Mouse (Mus musculus): ENCODE data around the gene Ece1.

- TF ChIP-seq EP300 (IDR thresholded peaks at IDR 0.05; ENCODE audit: insufficient read depth, low read depth, low read length) (no peak), CTCF (IDR thresholded peaks at IDR 0.05) (0 out of 2 replicates have a peak, but pooled peaks have one; percentile 8), POLR2A (IDR thresholded peaks at IDR 0.05; ENCODE audit: insufficient read depth, low read depth, low read length) (no peak; the same call in 1 of the 2 replicates)
Observed at GRCm38 (mm10) chr4:137913321-137914057, 51.5 kb downstream of the Ece1 start.
